Mouse (Mus musculus): Measurements from ENCODE around the gene Amdhd2. TPM values are rescaled to one million over a fixed set of nuclear protein-coding genes. Genes with fewer than 3 reads are reported as not detected.

Gene Amdhd2
- polyA plus RNA-seq, 1 experiment from 2014 or later: 28.3 TPM

DNA sequence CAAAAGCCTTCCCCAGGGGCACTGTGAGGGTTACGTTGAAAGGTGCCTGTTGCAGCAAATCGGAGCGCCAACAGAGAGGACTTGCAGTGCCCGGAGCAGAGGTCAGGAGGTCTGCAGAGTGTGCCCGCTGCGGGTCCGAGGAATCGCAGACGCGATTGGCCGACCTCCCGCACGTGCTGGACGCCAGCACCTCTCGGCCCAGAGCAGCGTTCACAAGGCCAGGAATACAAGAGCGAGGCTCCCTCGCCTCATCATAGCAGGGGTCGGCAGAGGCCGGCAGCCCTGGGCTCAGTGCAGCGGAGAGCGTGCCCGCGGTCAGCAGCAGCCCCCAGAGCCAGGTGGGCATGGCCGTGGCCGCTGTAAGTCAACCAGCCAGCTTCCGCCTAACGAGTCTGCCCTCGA, 45.1 kb upstream of the Amdhd2 start:
- no peak for ATAC-seq (ENCODE audit: low read depth)
- Histone ChIP-seq H3K4me1 (ENCODE audit: control insufficient read depth, insufficient read depth, low read length) (peaks cover 72% of the 10 kb centered on the region), H3K27me3 (replicated peaks; ENCODE audit: control insufficient read depth, insufficient read depth, low read length) (no peaks in the 10 kb centered on the region), H3K4me3 (ENCODE audit: low read depth, low read length) (peak overlapping the region; percentile 75), H3K27ac (replicated peaks; ENCODE audit: low read depth, low read length) (peak overlapping the region; percentile 93), H3K9ac (ENCODE audit: low read depth, low read length) (peak overlapping the region; percentile 78), H3K9me3 (ENCODE audit: control insufficient read depth, low read length) (no peaks in the 10 kb centered on the region), H3K36me3 (ENCODE audit: control insufficient read depth, insufficient read depth, low read length) (no peaks in the 10 kb centered on the region), H3K4me2 (ENCODE audit: low read depth, low read length) (peak overlapping the region; percentile 92)
- WGBS: 0% methylated on average over 7 of the region's 29 CpGs
- DNase-seq (ENCODE audit: low spot score): no peak

DNA sequence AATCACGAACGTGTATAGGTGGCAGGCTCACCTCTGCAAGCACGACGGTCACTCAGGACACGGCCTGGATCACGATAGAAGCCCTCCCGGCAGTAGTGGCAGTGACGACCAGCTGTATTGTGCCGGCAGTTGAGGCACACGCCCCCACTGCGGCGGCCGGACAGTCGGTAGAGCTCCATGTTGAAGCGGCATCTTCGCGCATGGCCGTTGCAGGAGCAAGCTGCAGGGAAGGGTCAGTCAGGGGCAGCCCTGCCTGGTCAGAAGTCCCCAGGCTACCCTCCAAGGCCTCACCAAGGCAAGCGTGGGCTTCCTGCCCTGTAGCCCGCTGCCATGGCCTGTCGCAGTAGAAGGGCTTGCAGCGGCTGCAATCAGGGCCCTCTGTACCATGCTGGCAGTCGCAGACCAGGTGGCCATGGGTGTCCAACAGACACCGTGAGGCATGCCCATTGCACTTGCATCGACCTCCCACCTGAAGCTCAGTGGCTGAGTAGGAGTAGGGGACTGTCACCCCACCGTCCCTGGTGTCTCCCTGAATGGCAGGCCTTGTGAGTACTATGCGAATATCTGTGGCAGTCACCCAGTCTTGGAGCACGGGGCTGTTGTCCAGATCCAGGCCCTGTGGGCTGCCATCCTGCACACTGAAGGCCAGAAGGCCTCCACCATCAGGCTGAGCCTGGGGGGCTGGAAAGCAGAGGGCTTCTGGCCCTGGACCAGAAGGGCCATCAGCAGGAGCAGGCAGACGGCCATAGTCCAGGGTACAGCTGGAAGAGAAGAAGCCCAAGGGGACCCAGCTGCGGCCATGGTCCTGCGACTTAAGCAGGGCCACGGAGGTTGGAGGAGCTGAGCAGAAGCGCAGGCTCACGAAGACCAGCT, 44.4 kb upstream of the Amdhd2 start:
- no peaks in the 10 kb centered on the region for H3K36me3 ChIP-seq (ENCODE audit: control insufficient read depth, insufficient read depth, low read length)
- DNase-seq (ENCODE audit: low spot score) (no peak), ATAC-seq (ENCODE audit: low read depth) (no peak)
- whole genome bisulfite sequencing: 55% methylated on average over 33 of the region's 34 CpGs
- H3K4me3 ChIP-seq (ENCODE audit: low read depth, low read length): peak overlapping the region; percentile 75
- no peaks in the 10 kb centered on the region for H3K9me3 ChIP-seq (ENCODE audit: control insufficient read depth, low read length)
- no peaks in the 10 kb centered on the region for H3K27me3 ChIP-seq (replicated peaks; ENCODE audit: control insufficient read depth, insufficient read depth, low read length)
- peak overlapping the region; percentile 93 for H3K27ac ChIP-seq (replicated peaks; ENCODE audit: low read depth, low read length)
- peak overlapping the region; percentile 92 for H3K4me2 ChIP-seq (ENCODE audit: low read depth, low read length)
- H3K4me1 ChIP-seq (ENCODE audit: control insufficient read depth, insufficient read depth, low read length): peaks cover 77% of the 10 kb centered on the region
- H3K9ac ChIP-seq (ENCODE audit: low read depth, low read length): peak overlapping the region; percentile 78

DNA sequence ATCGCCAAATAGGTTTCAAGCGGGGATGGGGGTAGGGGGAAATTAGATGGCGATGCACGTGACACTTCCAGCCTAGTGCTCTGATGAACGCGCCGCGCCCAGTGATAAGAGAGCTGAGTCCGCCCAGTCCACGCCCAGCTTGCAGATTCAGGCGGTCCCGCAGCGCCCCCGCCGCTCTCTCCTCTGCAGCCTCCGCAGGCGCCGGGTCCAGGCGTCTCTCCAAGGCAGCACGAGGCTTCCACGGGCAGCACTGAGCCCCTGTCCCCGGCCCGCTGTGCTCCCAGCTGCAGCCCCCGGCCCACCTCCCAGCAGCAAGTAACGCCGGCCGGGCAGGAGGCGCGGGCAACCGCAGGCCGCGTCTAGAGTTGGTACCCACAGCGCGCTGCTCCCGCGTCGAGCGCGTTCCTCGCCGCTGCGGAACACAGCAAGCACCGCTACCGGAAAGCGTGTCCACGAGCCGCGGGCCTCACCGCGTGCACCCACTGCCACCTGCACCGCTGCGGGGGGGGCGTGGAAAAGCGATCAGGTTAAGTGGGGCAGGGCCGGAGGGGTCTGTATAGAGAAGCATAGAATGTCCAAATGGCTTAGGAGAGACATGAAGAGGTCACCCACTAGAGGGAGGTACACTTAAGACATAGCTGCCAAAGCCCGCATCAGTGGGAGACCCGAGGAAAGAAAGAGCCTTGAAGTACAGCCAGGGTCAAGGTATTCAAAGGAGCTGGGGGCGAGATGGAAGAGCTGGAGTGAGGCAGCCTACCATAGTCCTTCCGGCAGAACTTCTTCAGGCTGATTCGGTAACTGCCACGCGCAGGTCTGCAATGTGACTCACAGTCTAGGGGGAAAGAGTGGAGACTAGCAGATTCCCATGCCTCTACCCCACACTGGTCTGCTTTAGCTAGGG, 43.1 kb upstream of the Amdhd2 start:
- Histone ChIP-seq H3K4me1 (ENCODE audit: control insufficient read depth, insufficient read depth, low read length) (peaks cover 74% of the 10 kb centered on the region), H3K4me2 (ENCODE audit: low read depth, low read length) (peak overlapping the region; percentile 92), H3K9ac (ENCODE audit: low read depth, low read length) (peak overlapping the region; percentile 78), H3K9me3 (ENCODE audit: control insufficient read depth, low read length) (no peaks in the 10 kb centered on the region), H3K4me3 (ENCODE audit: low read depth, low read length) (peak overlapping the region; percentile 75), H3K36me3 (ENCODE audit: control insufficient read depth, insufficient read depth, low read length) (no peaks in the 10 kb centered on the region), H3K27ac (replicated peaks; ENCODE audit: low read depth, low read length) (peak overlapping the region; percentile 65; the same call in 1 of the 2 replicates), H3K27me3 (replicated peaks; ENCODE audit: control insufficient read depth, insufficient read depth, low read length) (no peaks in the 10 kb centered on the region)
- ATAC-seq (ENCODE audit: low read depth): 0 out of 2 replicates have a peak, but pooled peaks have one; percentile 6
- DNase-seq (ENCODE audit: low spot score): peak; percentile 83
- 6% methylated on average over 51 of the region's 62 CpGs for WGBS

DNA sequence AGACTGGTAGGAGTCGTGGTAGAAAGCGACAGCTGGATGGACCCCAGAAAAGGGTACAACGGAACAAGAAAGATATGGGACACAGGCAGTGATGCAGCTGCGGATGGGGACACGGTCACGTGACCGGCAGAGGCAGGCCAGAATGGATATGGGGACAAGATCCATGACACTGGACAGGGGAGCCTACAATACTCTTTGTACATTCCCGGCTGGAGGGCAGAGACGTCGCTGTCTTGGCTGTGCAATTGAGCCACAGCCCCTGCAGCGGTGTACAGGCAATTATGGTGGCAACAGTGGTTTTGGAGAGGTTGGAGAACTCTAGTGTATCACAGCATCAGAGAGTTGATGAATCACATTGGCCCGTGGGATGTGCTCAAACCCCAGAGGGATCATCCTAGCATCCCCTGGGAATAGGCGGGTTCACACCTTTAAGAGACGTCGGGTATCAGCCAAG, 42.4 kb upstream of the Amdhd2 start:
- H3K4me1 ChIP-seq (ENCODE audit: control insufficient read depth, insufficient read depth, low read length): peaks cover 67% of the 10 kb centered on the region
- no peaks in the 10 kb centered on the region for H3K36me3 ChIP-seq (ENCODE audit: control insufficient read depth, insufficient read depth, low read length)
- H3K9me3 ChIP-seq (ENCODE audit: control insufficient read depth, low read length): no peaks in the 10 kb centered on the region
- no peaks in the 10 kb centered on the region for H3K27me3 ChIP-seq (replicated peaks; ENCODE audit: control insufficient read depth, insufficient read depth, low read length)
- H3K27ac ChIP-seq (replicated peaks; ENCODE audit: low read depth, low read length): peak overlapping the region; percentile 65
- WGBS: 6% methylated on average over 15 of the region's 15 CpGs
- H3K9ac ChIP-seq (ENCODE audit: low read depth, low read length): peak overlapping the region; percentile 78
- DNase-seq (ENCODE audit: low spot score): peak; percentile 38
- peak overlapping the region; percentile 75 for H3K4me3 ChIP-seq (ENCODE audit: low read depth, low read length)
- peak; percentile 3 for ATAC-seq (ENCODE audit: low read depth)
- peak overlapping the region; percentile 92 for H3K4me2 ChIP-seq (ENCODE audit: low read depth, low read length)

DNA sequence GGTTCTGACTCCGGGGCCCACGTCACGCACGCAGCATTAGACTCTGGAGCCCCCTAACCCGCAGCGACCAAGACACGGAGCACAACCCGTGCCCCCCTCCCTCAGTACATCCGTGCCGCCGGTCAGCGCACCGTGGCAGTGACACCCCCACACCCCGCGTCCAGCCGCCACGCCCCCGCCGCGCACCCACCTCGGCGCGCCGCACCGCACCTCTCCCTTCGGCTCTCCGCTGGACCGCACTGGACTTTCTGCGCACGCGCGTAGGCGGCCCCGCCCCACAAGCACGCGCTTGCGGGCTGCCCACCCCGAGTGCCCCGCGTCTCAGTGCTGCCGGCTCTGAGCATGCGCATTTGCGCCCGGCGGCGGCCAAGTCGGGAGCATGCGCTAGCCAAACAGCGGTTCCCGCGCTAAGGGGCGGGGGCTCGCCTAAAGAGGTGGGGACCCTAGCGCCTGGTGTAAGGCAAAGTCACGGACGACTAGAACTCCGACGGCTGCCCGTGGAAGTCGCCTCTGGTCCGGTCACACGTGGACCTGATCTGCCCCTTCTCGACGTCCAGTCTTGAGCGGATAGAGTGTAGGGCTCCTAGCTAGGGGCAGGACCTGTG, 41.8 kb upstream of the Amdhd2 start, which contains the start of gene Tbc1d24:
Gene Tbc1d24, minus strand, starts transcription at position 279 of the 605 bp plus-strand sequence.
- no peaks in the 10 kb centered on the region for H3K36me3 ChIP-seq (ENCODE audit: control insufficient read depth, insufficient read depth, low read length)
- ATAC-seq (ENCODE audit: low read depth) (peak; percentile 81), DNase-seq (ENCODE audit: low spot score) (peak; percentile 96)
- H3K4me3 ChIP-seq (ENCODE audit: low read depth, low read length): peak within 1 kb of the TSS; percentile 75
- no peaks in the 10 kb centered on the region for H3K9me3 ChIP-seq (ENCODE audit: control insufficient read depth, low read length)
- peaks cover 62% of the 10 kb centered on the region for H3K4me1 ChIP-seq (ENCODE audit: control insufficient read depth, insufficient read depth, low read length)
- peak within 1 kb of the TSS; percentile 92 for H3K4me2 ChIP-seq (ENCODE audit: low read depth, low read length)
- H3K27me3 ChIP-seq (replicated peaks; ENCODE audit: control insufficient read depth, insufficient read depth, low read length): no peaks in the 10 kb centered on the region
- H3K27ac ChIP-seq (replicated peaks; ENCODE audit: low read depth, low read length): peak within 1 kb of the TSS; percentile 65
- peak within 1 kb of the TSS; percentile 84 for H3K9ac ChIP-seq (ENCODE audit: low read depth, low read length)
- under 1% methylated on average over 39 of the region's 65 CpGs for WGBS

DNA sequence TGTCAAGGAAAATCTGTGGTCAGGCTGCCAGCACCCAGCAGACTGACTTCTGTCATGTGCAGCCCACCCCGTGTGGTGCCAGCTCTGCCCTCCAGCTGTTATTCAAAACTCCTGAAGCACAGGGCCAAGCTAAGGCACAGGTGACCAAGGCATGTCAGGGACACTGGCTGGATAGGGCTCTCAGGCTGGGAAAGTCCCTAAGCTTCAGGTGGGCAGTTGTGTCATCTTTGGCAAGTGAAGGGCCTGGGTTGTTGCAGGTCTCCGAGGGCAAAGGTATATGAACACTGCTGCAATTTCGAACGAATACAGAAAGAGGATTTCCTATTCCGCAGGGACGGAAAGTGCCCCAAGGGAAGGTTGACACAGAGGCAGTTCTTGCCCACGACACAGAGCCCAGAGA, 41.3 kb upstream of the Amdhd2 start:
- peak overlapping the region; percentile 41 for H3K27ac ChIP-seq (replicated peaks; ENCODE audit: low read depth, low read length)
- WGBS: 9% methylated on average over 7 of the region's 7 CpGs

DNA sequence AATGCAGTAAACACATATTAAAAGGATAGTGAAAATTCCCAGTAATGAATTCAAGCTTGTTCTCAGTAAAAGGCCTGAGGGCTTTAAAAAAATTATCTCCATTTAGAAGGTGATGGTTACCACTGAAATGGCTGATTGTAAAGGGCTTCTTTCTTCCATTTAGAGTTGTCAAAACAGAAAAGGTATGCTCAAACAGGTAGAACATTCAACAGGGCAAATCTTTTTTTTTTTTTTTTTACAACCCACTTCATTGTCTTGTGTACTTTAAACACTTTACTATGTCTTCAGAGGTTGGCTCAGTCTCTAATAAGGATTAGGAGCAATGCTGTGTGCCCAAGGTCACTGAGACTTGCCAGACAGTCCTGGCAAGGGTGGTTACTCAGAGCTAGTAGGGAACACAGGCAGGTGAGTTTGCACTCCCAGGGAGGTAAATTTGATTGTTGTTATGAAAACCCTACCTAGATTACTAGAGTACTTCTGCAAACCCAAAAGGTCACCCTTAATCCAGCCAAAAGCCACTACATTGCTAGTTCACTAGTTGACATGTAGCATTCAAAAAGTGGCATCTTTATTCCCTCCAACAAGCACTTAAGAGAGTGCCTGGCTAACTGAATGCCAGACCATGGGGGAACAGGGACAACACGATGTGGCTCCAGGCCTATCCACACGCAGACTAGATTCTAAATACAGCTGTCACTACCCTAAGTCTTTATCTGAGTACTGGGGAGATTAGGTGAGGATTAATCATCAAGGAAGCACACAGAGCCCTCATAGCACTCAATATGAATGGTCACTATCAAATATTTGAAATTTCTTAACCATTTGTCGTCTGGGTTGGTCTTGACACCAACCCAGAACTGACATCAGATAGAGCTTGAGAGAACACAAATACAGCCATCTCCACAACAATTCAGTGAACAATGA, 40.3 kb upstream of the Amdhd2 start:
- Histone ChIP-seq H3K4me2 (ENCODE audit: low read depth, low read length) (peak overlapping the region; percentile 92), H3K4me1 (ENCODE audit: control insufficient read depth, insufficient read depth, low read length) (peaks cover 51% of the 10 kb centered on the region), H3K9ac (ENCODE audit: low read depth, low read length) (no peak overlapping the region; the same call in 1 of the 2 replicates), H3K27ac (replicated peaks; ENCODE audit: low read depth, low read length) (no peak overlapping the region), H3K27me3 (replicated peaks; ENCODE audit: control insufficient read depth, insufficient read depth, low read length) (no peaks in the 10 kb centered on the region), H3K9me3 (ENCODE audit: control insufficient read depth, low read length) (no peaks in the 10 kb centered on the region), H3K36me3 (ENCODE audit: control insufficient read depth, insufficient read depth, low read length) (no peaks in the 10 kb centered on the region), H3K4me3 (ENCODE audit: low read depth, low read length) (peak overlapping the region; percentile 75; the same call in 1 of the 2 replicates)
- DNase-seq (ENCODE audit: low spot score) (no peak), ATAC-seq (ENCODE audit: low read depth) (no peak)
- WGBS: 74% methylated on average over 3 of the region's 3 CpGs

More for the DNA sequence above, 41.3 kb upstream of the Amdhd2 start:
- no peak for ATAC-seq (ENCODE audit: low read depth)
- DNase-seq (ENCODE audit: low spot score): no peak
- Histone ChIP-seq H3K9me3 (ENCODE audit: control insufficient read depth, low read length) (no peaks in the 10 kb centered on the region), H3K27me3 (replicated peaks; ENCODE audit: control insufficient read depth, insufficient read depth, low read length) (no peaks in the 10 kb centered on the region), H3K4me1 (ENCODE audit: control insufficient read depth, insufficient read depth, low read length) (peaks cover 56% of the 10 kb centered on the region), H3K4me3 (ENCODE audit: low read depth, low read length) (peak overlapping the region; percentile 75), H3K9ac (ENCODE audit: low read depth, low read length) (peak overlapping the region; percentile 84), H3K4me2 (ENCODE audit: low read depth, low read length) (peak overlapping the region; percentile 92), H3K36me3 (ENCODE audit: control insufficient read depth, insufficient read depth, low read length) (no peaks in the 10 kb centered on the region)
